Mouse (Mus musculus) testis, adult 2 months (tissue): ENCODE data around the gene Fhad1. TPM values are rescaled to one million over a fixed set of nuclear protein-coding genes. Genes with fewer than 3 reads are reported as not detected.

Experiments
- H3K27ac ChIP-seq: fragments of 200-500 bp; 2 replicates; pipeline ENCODE4 v1.5.1; 2012; ENCODE audit warnings: low read depth, low read length; ENCODE audit not compliant: control insufficient read depth, insufficient read depth
- H3K27me3 ChIP-seq: fragments of 200-500 bp; 2 replicates; pipeline ENCODE4 v1.6.1; 2012; ENCODE audit warnings: mild to moderate bottlenecking, low read length, moderate library complexity; ENCODE audit not compliant: control insufficient read depth, insufficient read depth
- H3K36me3 ChIP-seq: fragments of 200-500 bp; 2 replicates; pipeline ENCODE4 v1.6.1; 2012; ENCODE audit warnings: mild to moderate bottlenecking, low read length; ENCODE audit not compliant: control insufficient read depth, insufficient read depth
- H3K4me1 ChIP-seq: fragments of 200-500 bp; 2 replicates; pipeline ENCODE4 v1.6.1; 2012; ENCODE audit warnings: low read length; ENCODE audit not compliant: control insufficient read depth, insufficient read depth
- H3K4me3 ChIP-seq: fragments of 200-500 bp; 2 replicates; pipeline ENCODE4 v1.5.1; 2012; ENCODE audit warnings: low read depth, mild to moderate bottlenecking, low read length, moderate library complexity, mixed read lengths; ENCODE audit not compliant: control insufficient read depth
- CTCF ChIP-seq: fragments of 200-500 bp; IDR thresholded peaks from 2 replicates; pipeline ENCODE4 v1.5.1; 2012; ENCODE audit warnings: low read depth, mild to moderate bottlenecking, inconsistent platforms, low read length, moderate library complexity; ENCODE audit not compliant: control insufficient read depth, insufficient read depth, insufficient replicate concordance
- POLR2A ChIP-seq: fragments of 200-500 bp; IDR thresholded peaks from 2 replicates; pipeline ENCODE4 v1.6.1; 2012; ENCODE audit warnings: low read depth, mild to moderate bottlenecking, inconsistent platforms, low read length, moderate library complexity; ENCODE audit not compliant: control insufficient read depth
- polyA plus RNA-seq: library from polyadenylated mRNA; depleted of rRNA; stranded (reverse); fragments of >200 nt; gene quantifications from 2 replicates; pipeline ENCODE4 v1.2.3, GENCODE M21; 2012

Fhad1 gene
- polyA plus RNA-seq, 1 experiment, result 186 TPM

DNA sequence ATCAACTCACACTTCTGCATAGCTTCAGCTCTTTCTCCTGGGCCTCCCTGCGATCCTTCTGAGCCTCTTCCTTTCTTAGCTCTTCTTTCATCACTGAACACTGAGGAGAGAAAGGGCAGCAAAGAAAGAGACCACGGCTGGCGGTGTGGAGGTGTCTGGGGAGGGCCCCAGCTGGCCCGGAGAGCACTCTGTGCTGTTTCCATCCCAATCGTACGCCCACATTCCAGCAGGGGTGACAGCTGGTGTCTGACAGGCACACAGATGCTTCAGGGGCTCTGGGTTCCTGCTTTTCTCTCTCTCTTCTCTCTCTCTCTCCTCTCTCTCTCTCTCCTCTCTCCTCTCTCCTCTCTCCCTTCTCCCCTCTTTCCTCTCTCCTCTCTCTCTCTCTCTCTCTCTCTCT lies 50.3 kb downstream of the Fhad1 start:
- H3K36me3 ChIP-seq, result no peaks in the 10 kb centered on the region
- H3K27ac ChIP-seq, result no peak overlapping the region
- no peak overlapping the region for H3K4me3 ChIP-seq
- H3K27me3 ChIP-seq, result no peaks in the 10 kb centered on the region
- H3K4me1 ChIP-seq, result peaks cover 3% of the 10 kb centered on the region; the same call in 1 of the 2 replicates
- TF ChIP-seq CTCF (no peak), POLR2A (no peak)

DNA sequence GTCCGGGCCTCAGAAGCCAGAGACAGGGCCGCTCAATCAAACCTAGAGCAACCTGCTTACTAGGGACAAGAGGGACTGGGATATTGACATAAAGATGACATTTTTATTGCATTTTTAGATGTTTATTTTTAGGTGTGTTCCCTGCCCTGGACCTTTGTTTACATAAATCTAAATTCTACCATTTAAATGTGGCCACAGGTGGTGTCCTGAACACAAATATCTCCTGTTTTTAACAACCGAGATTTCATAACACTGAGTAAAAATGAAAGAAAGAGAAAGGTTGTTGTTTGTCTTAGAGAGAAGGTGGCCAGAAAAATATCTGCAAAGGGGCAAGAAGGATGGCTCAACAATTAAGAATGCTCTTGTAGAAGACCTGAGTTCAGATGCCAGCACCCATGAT lies 51.0 kb downstream of the Fhad1 start:
- Histone ChIP-seq H3K4me1 (peaks cover 3% of the 10 kb centered on the region; the same call in 1 of the 2 replicates), H3K36me3 (no peaks in the 10 kb centered on the region), H3K27me3 (no peaks in the 10 kb centered on the region), H3K27ac (no peak overlapping the region), H3K4me3 (no peak overlapping the region)
- TF ChIP-seq CTCF, result no peak
- TF ChIP-seq POLR2A, result no peak

DNA sequence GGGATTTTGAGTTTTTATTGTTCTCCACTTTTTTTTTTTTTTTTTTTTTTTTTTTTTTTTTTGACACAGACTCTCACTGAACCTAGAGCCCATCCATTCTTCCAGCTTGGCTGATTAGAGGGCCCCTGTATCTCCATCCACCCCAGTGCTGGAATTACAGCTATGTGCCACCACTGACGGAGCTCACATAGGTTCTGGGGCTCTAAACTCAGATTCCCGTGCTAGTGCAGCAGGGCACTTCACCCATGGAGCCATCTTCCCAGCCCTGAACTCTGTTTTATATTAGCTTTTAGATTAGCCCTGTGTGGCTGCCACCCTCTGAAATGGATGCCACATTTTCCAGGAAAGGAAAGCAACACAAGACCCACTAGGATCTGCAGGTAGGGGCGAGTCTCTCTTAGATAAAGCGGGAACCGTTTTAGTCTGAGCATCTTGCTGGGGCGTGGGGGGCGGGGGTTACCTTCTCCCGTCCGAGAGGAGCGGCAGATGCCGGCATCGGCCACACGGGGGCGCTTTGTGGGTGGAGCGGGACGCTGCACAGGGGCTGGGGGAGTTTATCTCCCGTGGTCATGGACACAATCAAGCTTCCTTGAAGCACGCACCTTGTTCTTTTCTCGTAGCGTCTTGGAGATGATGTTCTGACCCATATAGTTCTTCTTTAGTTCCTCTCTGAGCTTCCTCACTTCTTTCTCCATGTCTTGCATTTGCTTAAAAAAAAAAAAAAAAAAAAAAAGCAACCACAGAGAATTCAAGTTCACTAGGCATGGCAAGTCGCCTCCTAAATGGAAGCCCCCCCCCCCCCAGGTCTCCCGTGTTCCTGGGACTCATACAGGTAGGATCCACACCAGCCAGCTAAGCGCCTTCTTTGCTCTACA lies 51.8 kb downstream of the Fhad1 start:
- Histone ChIP-seq H3K4me3 (no peak overlapping the region), H3K36me3 (no peaks in the 10 kb centered on the region), H3K4me1 (peaks cover 6% of the 10 kb centered on the region; the same call in 1 of the 2 replicates), H3K27ac (no peak overlapping the region), H3K27me3 (no peaks in the 10 kb centered on the region)
- TF ChIP-seq CTCF (peak; percentile 75), POLR2A (no peak)

DNA sequence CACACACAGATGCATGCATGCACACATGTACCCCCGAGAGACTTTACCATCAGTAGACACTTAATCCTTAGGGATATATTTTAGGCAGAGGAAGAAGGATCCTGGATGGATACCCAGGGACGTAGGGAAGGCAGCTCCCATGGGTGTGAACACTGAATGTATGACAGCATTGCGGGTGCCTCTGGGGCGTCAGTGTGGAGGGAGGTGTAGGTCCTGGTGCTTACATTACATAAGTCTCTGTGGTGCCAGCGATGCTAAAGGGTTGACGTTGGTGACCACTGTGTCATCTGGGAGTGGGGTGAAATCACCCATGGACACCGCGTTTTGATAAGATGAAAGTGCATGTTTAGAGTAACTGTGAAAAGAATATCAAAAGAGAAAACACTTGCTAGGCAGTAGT lies 54.8 kb downstream of the Fhad1 start:
- TF ChIP-seq CTCF (no peak), POLR2A (no peak)
- Histone ChIP-seq H3K36me3 (no peaks in the 10 kb centered on the region), H3K4me3 (no peak overlapping the region), H3K27me3 (no peaks in the 10 kb centered on the region), H3K4me1 (peaks cover 9% of the 10 kb centered on the region), H3K27ac (0 out of 2 replicates have a peak overlapping the region, but pooled peaks have one; percentile 3)

DNA sequence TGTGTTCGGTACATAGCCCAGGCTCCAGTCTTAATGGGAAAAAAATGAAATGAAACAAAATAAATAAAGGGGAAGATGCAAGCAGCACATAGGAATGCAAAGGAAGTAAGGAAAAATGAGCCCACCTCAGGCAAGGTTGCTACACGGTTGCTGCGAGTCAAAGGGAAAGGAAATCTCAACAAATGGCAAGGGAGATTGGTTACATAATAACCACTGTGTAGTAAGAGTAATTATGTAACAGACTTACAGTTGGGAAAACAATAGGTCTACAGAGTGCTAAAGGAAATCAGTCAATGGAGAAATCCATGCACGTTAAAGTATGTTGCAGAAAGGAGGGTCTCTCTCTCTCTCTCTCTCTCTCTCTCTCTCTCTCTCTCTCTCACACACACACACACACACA lies 55.3 kb downstream of the Fhad1 start:
- TF ChIP-seq POLR2A (no peak), CTCF (no peak)
- H3K27ac ChIP-seq, result no peak overlapping the region
- H3K27me3 ChIP-seq, result no peaks in the 10 kb centered on the region
- no peaks in the 10 kb centered on the region for H3K36me3 ChIP-seq
- H3K4me3 ChIP-seq, result no peak overlapping the region
- H3K4me1 ChIP-seq, result peaks cover 9% of the 10 kb centered on the region

DNA sequence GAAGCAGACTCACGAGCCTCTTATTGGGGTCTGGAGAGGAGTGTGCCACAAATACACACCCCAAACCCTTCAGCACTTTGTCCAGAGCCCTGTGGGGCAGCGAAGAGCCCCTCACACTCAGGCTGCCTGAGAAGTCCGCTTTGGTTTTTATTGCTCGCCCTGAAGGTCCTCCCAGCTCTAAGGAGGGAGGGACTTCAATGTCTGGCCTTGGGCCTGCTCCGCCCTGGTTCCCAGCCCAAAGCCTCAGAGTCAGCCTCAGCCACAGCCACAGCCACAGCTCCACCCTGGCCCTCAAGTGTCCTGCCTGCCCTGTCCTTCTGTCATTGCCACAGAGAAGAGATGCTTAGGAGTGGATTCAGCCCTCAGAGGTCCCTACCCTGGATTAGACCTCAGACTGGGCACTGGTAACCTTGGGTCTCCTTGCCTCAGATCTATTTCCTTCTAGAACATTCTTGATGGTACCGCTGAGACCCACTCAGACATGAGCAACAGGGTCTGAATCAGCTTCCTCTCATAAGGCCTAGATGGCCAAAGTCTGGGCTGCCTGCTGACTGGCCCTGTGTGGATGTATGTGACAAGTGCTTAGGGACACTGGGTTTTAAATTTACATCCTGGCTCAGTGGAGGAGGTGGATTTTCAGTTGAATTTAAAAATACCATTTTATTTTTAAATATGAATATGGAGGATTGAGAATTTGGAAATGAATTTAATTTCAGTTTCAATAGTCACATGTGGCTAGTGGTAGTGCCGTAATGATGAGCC lies 56.1 kb downstream of the Fhad1 start:
- Histone ChIP-seq H3K27me3 (no peaks in the 10 kb centered on the region), H3K36me3 (no peaks in the 10 kb centered on the region), H3K4me3 (no peak overlapping the region), H3K4me1 (peaks cover 9% of the 10 kb centered on the region), H3K27ac (peak overlapping the region; percentile 63)
- 0 out of 2 replicates have a peak, but pooled peaks have one; percentile 30 for TF ChIP-seq POLR2A
- TF ChIP-seq CTCF, result no peak

DNA sequence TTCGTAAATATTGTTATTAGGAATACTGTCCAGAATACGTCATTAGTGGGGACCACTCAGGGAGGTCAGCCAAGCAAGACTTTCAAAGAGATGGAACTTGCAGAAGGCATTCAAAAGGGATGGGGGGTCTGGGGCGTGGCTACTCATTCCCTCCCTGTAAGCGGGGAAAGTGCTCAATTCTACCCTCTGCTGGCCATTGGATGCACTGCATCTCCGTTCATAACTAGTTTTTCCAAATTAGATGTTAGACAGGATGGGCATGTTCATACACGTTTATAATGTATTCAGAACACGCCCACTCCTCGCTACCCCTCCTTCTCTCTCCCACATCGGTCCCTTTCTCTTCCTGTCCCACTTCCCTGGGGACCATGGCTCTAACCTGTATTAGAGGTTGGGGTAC lies 56.7 kb downstream of the Fhad1 start:
- no peak for TF ChIP-seq POLR2A
- TF ChIP-seq CTCF, result peak; percentile 65; the same call in 1 of the 2 replicates
- H3K27ac ChIP-seq, result peak overlapping the region; percentile 63
- H3K36me3 ChIP-seq, result no peaks in the 10 kb centered on the region

More for the DNA sequence above, 56.7 kb downstream of the Fhad1 start:
- Histone ChIP-seq H3K27me3 (no peaks in the 10 kb centered on the region), H3K4me1 (peaks cover 8% of the 10 kb centered on the region), H3K4me3 (no peak overlapping the region)
